Mouse (Mus musculus) T-helper 17 cell (primary cell): Measurements from ENCODE around the gene Lrrc4c.

ENCODE experiments used
- in situ Hi-C, 2 experiments: fragments of 300-600 bp; cut with MboI, MseI; formaldehyde crosslinking; loops; 1 replicate in 1 of 2; 2 replicates in 1 of 2; pipeline ENCODE4 v1.15.1; 2025; ENCODE audit warnings: high pct_unique_total_duplicates in 2 of 2

Gene Lrrc4c

GRCm38 (mm10) chr2:96850839-96851396 is 532.9 kb downstream of the Lrrc4c start:
- in situ Hi-C loops: no loop called here

DNA sequence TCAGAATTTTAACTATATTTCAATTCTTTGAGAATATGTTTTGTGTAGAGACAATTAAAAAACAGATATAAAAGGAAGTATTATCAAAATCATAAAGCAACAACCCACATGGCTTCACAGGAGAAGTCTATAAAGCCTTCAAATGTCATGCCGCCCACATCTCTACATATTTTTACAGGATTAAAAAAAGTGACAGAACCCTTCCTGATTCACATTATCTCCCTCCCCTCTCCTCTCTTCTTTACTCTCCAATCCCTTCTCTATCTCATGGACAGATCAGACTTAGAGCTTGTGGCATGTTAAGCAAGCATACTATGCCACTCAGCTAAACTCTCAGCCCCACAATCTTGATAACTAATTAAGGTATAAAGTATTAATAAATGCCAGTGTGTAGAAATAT is 535.8 kb downstream of the Lrrc4c start:
- in situ Hi-C loops: no loop called here

GRCm38 (mm10) chr2:96876062-96876461 is 558.1 kb downstream of the Lrrc4c start:
- in situ Hi-C loops: no loop called here

GRCm38 (mm10) chr2:96949531-96949930 is 631.6 kb downstream of the Lrrc4c start:
- in situ Hi-C loops: no loop called here

DNA sequence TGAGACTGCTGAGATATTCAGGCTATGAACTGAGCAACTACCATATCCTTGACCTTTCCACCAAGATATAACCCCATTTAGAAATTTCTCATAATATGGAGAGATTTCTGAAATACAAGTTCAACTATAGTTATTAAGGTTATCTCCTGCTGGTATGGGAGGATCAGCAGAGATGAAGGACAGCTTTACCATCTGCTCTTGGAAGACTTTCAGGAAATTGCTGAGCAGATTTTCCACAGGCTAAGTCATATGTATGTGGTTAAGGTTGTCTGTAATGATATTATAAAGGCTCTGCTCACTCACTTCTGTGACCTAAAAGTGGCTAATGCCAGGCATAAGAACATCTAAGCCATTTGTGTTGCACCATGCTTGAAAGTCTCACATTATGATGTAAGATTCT is 681.6 kb downstream of the Lrrc4c start:
- in situ Hi-C loops: no loop called here

- in situ Hi-C loops: no loop called here
Observed at GRCm38 (mm10) chr2:97018319-97018718, 700.4 kb downstream of the Lrrc4c start.

GRCm38 (mm10) chr2:97026991-97027390 is 709.0 kb downstream of the Lrrc4c start:
- in situ Hi-C loops: no loop called here

DNA sequence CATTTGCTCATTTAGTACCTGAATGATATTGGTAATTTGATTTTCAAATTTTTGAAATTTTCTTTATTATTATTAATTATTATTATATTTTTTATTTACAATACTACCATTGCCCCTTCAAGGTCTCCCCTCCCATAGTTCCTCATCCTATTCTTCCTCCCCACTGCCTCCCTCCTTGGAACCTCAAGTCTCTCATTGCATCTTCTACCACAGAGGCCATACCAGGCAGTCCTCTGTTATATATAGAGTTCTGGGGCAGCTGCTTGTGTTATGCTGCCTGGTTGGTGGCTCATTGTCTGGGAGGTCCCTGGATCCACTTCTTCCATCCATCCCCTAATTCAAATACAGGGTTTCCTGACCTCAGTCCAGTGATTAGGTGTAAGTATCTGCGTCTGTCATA is 709.6 kb downstream of the Lrrc4c start:
- in situ Hi-C loops: no loop called here

GRCm38 (mm10) chr2:97036401-97036800 is 718.4 kb downstream of the Lrrc4c start:
- in situ Hi-C loops: no loop called here

DNA sequence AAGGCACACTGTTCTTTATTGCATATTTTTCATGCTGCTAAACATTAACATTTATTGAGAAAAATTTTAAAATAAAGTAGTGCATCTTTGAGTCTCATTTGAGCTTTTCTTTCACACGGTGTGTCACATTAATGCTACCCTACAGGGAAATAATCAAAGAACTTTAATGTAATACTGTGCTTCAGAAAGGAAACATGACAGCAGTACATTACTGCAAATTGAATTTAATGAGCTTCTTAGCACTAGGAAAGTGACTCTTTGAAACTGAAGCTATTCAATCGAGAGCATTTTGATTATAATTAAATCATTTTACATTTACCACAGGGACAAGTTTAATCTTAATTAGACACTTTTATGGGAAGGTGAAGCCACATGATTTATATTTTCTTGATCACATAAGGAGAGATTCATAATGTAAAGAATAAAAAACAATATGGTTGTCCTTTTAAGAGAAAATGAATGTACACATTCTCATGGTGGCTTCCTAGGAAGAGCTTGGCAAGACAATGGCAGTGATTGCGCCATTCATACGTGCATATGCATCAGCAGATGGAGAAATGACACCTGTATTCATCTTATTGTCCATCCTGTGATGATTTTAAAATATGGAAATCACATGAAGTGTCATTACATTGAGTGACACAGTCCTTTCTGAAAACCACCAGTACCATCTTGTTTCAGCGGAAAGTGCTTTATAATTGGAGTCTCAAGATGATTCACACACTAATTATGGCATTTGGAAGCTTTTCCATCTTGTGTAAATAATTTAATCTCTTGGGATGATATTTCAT is 719.2 kb downstream of the Lrrc4c start:
- in situ Hi-C loops: no loop called here

DNA sequence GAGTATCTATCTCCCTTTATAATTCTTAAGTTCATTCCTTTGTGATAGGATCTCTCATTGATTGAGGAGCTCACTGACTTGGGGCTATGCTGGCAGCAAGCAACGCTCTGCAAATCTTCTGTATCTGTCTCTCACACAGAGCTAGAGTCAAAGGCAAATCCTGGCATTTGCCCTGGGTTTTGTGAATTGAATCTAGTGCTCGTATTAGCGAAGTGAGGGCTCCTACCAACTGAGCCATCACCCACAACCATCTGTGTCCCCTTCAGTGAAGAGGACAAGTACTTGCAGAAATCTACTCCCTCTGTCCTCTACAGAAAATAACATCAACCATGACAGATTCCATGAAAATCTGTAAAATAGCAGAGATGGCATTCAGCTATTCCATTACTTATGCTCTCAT is 726.0 kb downstream of the Lrrc4c start:
- in situ Hi-C loops: no loop called here

DNA sequence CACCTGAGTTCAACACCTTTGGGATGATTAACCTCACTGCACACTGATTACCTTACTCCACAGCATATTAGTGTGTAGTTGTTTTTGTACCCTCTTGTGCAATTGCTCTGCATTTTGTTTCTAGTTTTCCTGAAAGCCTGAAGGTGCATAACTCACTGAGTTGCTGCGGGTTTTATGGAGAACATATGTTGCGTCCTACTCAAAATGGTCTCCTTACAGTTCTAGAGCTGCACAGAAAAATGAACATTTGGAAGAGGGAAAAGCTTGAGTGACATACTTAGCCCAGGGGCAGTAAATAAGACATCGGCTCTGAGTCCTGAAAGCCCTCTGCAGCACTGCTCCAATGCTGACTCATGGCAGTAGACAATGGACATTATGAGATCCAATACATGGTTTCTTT is 727.7 kb downstream of the Lrrc4c start:
- in situ Hi-C loops: no loop called here

GRCm38 (mm10) chr2:97080156-97080555 is 762.2 kb downstream of the Lrrc4c start:
- in situ Hi-C loops: no loop called here

DNA sequence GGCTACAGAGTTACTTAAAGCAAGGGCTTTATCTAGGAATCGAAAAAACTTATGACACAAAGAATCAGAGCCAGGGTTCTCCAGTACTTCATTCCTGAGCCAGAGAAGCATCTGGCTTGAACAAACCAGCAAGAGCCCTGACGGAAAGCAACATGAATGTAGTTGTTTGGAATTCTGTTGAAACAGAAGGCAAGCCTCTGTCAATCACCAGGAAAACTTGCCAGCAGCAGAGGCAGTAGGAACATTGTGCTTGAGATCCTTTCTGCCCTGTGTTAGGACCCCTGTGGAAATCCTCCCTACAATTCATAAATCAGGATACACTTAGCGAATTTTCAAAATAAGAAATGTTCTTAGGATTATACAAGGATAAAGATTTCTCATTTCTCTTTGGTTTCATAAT is 780.0 kb downstream of the Lrrc4c start:
- in situ Hi-C loops: no loop called here

DNA sequence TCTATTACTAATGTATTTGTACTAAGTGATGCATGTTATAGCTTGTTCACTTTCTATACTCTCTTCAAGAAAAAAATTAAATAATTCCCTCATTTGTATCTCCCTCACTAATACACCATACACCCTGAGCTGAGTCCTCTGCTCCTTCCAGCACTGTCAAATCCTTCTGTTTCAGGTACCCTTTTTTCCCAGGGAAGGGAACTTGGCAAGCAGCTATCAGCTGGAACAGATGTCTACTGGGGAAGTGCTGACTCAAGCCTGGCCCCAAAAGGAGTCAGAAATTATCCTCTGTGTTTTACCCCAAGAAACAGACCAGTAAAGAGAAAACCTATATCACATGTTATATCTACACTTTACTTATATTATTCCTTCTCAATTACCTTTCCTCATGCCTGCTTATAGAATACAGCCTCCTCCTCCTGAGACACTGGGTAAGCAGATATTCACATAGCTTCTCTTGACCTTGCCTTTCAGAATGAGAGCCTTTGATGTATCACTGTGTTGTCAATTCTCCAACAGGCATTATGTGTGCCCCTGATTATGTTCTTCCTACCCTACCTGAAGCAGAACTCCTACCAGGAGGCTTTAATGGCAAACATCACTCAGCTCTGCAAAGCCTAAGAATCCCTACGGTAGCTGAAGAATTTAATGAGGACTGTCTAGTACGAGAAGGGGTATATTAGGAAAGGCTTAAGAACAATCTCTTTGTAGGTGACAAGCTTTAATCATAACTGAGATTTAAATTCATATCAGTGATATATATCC is 785.6 kb downstream of the Lrrc4c start:
- in situ Hi-C loops: loop anchor here in 1 of 2 experiments (10.0 kb wide), 1 partner anchor 1879 kb away; no protein-coding TSS in a partner anchor

GRCm38 (mm10) chr2:97124246-97124645 is 806.3 kb downstream of the Lrrc4c start:
- in situ Hi-C loops: no loop called here

GRCm38 (mm10) chr2:97138454-97138853 is 820.5 kb downstream of the Lrrc4c start:
- in situ Hi-C loops: no loop called here

- in situ Hi-C loops: no loop called here
Observed at GRCm38 (mm10) chr2:97151626-97152194, 833.7 kb downstream of the Lrrc4c start.

GRCm38 (mm10) chr2:97165745-97166144 is 847.8 kb downstream of the Lrrc4c start:
- in situ Hi-C loops: no loop called here

GRCm38 (mm10) chr2:97178399-97178798 is 860.4 kb downstream of the Lrrc4c start:
- in situ Hi-C loops: no loop called here

DNA sequence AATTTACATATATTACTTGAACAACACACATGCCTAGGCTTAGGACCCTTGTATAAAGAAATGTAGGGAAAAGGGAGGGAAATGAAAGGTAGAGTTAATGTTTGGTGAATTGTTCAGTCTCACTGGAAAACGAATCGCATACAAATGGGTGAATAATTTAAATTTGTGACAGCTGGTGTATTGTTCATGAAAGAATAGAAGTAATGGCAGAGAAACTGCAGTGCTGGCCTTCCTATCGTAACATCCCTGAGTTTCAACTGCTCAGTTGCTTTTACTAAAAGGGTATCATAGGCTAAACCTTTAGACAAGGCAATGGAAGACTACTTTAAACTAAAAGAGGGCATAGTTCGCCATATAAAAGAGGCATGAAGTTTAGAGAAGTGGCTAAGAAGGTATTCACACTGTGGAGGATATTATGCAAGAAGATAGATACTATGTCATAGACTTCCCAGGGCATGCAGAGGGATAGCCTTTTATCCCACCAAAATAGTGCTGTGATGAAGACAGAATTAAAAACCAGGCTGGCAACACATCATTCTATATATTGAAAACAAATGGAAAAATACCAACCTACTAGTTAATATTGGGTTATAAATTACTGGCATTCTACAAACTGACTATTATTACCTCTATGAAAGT is 879.1 kb downstream of the Lrrc4c start:
- in situ Hi-C loops: no loop called here

DNA sequence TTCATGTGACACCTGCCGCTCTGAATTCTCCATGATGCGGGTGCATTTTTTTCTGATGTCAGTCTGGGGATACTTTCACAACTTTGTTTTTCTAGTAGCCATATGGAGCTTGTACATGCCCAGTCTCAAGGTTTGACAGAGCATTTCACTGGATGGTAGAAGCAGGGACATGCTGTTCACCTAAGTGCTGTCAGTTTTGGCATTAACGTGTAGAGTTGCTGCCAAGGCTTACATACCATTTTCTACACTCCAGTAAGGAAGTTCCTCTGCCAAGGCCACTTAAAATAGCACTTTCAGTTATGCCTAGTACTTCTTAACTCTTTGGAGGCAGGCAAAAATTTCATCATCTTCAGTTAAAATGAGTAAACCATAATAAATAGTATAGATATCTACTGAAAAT is 915.0 kb downstream of the Lrrc4c start:
- in situ Hi-C loops: no loop called here
